Mouse (Mus musculus) testis, postnatal 14 days (tissue): ENCODE measurements around the gene Elmsan1.

ENCODE experiments used
- DNase-seq: peaks from one replicate; pipeline ENCODE4 v3.0.0; 2021; ENCODE audit warnings: low spot score

Elmsan1 gene

DNA sequence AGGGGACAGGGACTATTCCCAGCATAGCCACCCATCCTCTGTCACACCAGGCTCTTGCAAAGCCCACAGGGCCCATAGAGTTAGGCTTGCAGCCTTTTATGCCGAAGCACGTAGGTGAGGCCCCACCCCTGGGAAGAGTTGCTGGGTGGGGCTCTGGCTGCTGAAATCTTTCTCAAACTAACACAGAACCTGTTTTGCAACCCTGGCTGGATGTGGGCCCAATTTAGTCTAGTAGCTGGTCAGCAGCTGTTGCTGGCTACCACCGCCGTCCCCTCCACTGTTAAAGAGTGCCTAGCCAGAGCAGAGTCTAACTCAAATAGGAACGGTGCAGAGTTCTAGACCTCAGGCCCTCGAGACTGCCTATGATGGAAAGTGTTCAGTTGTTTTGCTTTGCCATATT is 43.8 kb downstream of the Elmsan1 start:
- DNase-seq: no peak

DNA sequence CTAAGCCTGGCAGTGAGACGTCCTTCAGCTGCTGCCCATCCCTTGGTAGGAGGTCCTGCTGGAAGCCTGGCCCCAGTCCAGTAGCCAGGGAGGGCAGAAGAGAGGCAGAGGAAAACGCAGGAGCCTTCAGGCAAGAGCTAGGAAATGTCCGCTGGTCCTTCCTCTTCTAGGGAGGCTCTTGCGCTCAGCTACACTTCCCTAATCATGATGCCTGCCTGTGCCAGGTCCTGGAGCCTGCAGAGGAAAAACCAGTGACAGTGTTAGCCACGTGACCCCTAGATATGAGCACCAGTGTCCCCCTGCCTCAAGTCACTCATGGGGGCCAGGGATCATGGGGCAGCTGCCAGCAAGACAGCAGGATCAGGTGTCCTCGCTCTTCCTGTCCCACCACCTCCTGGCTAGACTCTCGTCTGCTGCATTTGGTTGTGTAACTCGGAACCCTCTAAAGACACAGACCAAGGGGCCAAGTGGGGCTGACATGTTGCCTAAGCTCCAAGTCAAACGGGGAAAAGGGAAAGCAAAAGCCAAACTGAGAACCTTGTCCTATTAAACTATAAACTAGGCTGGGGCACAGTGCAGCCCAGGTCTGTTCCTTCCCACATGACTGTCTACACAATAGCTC is 44.4 kb downstream of the Elmsan1 start:
- no peak for DNase-seq

DNA sequence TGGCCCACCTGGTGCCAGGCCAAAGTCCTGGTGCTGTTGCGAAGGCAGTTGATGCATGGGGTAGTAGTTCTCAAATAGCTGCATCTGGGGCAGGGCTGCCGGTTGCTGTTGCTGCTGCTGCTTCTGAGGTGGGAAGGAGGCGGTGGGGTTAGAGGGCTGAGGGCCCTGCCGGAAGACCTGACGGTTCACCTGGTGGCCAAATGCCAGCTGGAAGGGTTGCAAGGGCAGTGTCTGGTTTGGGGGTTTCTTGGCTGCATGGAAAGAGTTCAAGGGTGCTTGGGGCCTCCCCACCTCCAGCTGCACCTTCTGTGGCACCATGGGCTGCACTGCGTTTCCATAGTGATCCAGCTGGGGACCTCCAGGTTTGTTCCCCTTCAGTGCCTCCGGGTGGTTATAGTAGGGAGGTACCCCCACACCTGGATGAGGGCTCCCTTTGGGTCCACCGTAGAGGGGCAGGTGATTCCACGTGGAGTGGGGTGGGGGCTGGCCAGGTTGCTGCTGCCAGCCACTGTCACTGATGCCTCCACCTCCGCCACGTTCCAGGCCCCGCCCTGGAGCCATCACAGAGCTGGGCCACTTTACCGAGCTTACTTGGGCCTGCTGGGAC is 45.3 kb downstream of the Elmsan1 start:
- DNase-seq: no peak

DNA sequence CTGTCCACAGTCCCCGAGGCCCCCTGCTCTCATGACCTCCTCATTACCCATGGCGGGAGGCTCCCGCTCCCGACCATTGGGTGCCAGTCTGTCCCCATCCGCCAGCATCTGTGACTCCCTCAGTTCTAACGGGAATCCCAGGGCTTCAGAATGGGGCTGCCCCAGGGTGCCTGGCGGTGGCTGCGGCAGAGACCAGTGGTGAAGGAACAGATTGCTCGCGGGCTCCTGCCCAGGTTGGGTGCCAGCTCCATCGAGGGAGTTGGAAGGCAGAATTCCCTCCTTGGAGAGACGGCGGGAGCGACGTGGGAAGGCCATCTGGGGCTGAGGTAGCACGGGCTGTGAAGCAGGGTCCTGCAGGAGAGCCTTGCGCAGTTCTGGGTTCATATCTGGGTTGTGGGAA is 45.8 kb downstream of the Elmsan1 start:
- DNase-seq: no peak

DNA sequence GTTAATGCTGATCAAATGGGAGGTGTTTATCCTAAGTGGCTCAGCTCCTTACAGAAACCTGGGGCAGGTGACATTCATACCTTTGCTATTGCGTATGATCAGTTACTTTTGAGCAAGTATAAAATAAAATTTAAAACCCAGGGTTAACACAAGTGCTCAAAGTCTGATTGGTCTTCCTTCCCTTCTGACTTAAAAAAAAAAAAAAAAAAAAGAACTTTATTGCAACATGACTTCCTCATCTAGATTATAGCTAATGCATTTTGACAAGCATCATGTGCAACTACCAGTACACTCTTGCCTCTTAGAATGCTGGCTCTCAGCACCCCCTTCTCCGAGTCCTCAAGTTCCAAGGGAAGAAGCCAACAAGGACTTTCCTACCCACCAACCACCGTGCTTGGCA is 46.5 kb downstream of the Elmsan1 start:
- DNase-seq: no peak

DNA sequence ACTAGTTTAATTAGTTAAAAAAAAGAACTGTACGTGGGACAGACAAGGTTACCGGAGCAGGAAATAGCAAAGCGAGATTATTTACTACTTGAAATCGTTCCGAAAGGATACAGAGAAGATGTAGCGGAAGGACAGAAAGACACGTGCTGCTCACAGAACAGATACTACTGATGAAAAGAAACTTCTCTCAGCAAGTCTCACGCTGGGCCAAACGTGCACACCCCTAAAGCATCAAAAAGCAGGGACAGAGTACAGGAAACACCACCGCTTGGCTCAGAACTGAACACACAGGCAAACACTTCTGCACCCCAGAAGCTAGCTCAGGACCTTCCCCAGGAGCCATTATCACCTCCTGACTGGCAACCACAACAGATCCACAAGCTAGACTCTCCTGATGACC is 48.1 kb downstream of the Elmsan1 start:
- no peak for DNase-seq

DNA sequence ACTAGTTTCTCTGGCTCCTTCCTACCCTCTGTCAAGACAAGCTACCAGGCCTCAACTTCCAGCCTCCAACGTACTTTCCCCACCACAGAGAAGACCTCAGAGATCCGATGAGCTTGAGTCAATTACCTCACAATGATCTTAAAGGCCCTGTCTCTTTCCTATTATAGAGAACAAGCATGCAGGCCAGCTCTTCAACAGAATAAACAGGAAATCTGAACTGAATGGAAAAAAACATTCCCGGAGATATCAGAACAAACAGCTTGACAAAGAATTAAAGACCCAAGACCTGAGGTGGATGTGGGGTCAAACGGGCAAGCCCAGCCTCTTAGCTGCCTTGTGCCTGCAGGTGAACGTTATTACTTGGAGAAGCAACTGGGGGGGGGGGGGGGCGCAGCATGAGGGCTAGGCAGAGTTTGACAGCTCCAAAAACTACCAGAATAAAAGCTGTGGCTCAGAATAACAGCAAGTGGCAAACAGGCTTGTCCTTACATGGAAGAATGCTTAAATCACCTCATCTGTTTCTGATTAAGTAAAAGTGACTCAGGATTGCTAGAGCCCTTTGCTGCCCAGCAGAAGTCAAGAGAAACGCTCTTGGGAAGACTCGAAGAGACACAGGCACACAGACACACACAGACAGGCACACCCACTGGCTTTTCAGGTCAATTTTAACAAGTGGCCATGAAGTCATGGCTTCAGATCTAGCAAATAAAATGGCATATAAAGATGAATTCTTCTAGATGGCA is 52.9 kb downstream of the Elmsan1 start:
- DNase-seq: no peak

DNA sequence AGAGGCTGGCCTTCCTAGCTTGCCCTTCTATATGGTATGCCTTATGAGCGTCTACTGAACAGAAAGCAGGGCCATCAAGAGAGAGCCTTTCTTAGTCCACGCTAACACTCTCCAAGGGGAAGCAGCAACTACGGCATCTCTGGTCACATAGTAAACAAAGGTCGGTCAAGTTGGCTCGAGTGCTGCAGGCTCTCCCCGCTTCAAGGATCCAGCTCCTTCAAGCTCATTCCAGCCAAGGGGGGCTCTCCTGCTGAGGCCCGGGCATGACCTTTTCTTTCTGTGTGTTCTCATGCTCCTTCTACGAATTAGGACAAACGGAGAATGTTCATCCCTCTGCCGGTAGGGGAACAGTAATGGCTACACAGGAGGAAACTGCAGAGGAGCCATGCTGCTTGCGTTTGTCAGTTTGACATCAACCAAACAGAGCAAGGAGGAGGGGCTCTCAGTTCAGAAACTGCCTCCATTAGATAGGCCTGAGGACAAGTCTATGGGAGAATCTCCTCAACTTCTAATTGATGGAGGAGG is 55.0 kb downstream of the Elmsan1 start:
- no peak for DNase-seq

DNA sequence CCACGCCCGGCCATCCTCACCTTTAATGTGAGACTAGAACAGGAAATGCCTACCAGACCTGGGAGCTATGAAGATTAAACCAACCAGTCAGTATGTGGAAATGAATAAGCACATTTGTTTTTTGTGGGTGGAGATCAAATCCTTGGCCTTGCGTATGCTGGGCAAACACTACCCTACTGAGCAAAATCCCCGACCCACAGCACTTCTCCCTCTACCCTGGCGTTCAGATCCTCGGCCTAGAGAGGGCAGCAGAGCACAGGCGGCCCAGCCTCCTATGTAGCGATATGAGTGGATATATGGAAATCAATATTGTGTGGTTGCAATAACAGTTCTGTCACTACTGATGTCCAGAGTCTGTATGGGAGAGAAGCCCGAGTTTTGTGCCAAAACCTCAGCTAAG is 55.5 kb downstream of the Elmsan1 start:
- DNase-seq: no peak

DNA sequence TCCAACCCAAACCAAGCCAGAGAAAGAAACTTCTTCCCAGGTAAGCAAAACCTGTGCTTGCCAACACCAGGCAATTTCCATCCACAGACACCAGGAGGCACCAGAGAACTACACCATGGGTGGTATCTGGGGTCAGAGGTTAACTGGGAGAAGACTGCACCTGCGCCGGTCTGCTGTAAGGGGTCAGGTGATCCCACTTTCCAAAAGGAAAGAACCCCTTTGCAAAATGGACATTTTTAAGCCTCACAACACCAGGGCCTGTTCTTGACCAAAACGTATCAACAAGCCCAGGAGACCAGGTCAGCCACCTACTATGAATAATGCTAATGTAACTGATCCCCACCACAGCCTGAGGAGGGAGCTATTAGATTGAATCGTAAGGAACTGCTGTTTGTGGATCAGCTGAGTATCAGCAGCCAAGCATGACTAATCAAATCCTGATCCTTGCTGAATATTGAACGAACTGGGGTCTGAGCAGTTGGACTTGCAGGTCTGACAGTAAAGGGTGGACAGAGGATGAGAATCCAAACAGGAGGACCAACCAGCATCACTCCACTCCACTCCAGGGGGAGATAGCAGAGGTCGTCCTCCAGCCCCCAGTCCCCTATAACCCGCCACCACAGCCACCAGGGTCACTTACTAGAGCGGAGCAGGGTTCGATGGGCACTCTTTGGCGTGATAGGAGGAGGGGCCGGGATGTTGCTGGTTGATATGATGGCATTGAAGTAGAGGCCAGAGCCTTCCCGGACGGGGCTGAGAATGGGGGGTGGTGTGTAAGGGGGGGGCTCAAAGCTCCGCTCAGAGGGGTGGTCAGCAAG is 56.9 kb downstream of the Elmsan1 start:
- DNase-seq: no peak

DNA sequence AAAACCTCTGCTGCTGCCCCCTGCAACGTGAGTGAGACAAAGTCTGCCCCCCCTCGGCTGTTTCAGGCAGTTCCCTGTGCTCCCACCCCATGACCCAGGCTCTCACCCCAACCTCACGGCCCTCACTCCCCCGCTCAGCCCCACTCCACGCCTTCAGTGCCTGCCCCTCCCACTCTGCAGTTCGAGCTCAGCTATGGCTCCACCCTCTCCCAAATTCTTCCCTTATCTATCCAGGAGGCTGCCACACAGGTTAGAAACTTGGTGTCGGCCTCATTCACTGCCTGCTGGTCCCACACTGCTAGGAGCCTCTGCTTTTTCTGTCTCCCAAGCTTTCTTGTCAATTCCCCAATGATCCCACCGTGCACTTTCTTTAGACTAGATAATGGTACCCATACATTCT is 57.6 kb downstream of the Elmsan1 start:
- no peak for DNase-seq

DNA sequence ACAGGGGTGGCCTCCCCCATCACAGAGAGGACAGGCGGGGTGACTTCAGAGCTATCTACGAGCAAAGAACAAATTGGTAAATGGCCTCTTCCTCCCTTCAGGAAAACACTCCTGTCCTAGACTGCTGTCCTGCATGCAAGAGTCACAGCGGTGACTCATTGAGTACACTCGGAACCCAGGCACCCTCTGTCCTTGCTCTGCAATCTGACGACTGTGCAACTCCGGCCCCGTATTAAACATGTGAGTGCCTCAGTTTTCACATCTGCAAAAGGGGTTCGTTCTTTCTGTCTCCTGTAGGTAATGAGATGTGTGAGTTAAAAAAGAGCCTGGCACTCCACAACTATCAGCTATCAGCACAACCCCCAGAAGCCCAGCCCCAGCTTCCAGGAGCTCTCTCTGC is 58.2 kb downstream of the Elmsan1 start:
- no peak for DNase-seq

DNA sequence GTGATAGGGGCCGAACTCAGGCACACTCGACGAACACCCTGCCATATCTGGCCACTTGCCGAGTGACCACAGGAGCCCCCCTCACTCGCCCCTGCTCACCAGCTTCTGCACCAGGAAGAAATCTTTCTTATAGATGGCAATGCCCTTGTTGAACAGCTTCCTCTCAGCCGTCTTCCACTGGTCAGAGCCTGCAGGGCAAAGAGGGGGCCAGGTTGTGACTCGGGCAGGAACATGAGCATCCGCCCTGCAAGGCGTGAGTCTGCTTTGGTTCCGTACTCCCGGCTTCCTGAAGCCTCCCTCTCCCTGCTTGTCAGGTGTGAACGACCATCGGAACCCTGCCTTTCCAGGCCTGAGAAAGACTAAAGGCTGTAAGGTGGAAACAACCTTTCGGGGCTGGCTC is 60.5 kb downstream of the Elmsan1 start:
- DNase-seq: no peak

DNA sequence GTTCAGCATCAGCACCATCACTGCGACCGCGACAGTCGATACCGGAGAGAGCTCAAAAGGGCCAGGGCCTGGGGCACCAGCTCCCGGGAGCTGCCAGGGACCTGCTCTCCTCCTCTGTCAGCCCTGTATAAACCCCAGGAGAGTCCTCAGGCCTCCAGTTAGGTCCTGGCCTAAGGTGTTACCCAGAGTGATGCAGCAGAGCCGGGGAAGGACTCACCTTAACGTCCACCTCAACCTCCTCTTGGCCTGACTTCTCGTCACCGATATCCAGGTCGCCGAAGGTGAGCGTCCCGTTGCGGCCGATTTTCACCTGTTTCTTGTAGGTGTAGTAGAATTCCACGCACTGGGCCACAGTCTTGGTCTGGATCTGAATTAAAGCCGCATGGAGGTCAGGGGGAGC is 62.5 kb downstream of the Elmsan1 start:
- no peak for DNase-seq

DNA sequence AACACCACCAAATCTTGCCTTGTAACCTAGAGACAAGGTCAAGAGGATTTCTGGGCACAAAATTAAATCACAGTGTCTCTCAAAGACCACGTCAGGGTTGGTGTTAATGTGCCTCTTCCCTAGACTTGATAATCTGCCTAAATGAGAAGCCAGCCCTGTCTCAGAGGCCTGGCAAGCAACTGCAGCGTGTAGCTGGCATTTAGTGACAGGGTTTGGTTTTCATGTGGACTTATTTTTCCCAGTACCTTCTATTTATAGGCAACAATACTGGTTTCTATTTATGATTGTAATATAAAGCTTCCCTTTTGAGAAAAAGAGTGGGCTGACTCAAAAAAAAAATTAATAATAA is 63.2 kb downstream of the Elmsan1 start:
- no peak for DNase-seq

DNA sequence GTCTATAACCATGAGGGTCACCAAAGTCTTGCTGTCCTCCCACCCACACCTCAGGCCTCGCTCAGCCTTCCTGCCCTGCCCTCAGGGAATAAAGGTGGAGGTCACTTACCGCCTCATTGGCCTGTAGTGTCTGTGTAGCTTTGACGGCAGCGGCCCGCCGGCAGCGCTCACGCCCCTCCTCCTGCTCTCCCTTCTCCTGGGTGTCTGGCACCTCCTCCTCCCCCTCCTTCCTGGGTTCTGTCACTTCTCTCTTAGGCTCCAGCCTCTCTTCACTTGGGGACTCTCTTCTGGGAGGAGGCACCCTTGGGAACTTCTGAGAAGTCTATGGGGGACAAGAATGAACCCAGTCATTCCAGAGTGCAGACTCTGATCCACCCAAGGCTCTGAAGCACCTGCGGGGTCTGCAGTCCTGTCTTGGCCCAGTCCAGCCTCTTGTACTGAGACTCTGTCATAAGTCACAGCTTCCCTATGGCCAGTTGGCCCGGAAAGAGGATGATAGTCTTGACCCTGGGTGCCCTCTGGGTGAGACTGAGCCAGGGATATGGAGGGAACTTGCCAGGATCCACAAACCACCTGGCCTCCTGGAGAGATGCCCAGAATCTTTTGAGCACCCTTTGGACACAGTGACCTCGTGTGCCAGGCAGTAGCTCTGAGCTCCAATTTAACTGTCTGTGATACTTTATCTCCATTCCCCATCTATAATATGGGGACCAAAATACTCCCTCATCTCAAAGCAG is 63.7 kb downstream of the Elmsan1 start:
- peak; percentile 72 for DNase-seq

DNA sequence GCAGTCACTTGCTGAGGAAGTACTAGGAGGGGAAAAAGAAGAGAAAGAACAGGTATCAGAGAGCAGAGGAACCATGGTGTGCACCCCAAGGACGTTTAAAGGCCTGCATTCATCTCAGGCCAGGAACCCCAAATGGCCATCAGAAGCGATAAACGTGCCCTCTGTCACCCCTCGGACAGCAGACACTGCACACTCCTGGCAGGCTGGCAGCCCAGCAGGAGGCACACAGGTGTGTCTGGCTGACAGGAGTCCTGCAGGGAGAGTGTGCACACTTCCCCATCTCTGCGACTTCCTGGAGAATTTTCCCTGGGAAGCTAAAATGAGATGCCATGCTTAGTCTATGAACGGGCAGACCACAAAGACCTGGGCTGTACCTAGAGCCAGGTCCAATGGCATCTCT is 65.3 kb downstream of the Elmsan1 start:
- DNase-seq: no peak

DNA sequence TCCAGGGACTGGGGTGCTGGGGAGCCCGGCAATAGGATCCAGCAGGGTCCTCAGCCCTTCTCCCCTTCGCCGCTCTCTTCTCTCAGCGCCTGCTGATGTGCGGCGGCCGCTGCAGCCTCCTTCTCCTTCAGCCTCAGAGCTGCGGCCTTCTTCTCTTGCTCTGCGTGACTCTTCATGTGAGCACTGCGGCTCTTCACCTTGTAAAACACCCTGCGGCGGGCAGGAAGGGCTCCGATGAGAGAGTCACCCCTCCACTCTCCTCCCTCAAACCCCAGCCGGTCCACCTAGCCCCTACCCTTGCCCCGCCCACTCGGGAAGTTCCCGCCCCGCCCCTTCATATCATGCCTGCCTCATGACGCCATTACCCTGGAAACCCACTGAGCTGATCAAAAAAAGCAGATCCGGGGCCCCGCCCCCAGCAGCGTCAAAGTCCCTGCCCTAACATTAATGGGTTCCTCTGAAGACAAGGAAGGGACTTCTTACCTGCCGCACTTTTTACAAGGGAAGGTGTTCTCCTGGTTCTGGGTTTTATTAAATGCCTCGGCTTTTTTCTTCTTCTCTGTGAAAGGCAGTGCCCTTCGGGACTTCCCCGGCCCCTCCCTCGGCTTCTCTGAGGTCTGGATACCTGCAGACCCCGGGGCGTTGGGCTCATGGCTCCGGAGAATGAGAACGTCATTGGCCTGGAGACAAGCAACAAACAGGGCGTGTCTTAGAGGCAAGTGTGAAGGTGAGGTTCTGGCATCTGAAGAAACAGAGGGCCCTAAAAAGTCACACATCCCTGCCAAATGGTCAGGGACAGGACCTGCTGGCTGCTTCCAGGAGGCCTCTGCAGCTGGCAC is 66.1 kb downstream of the Elmsan1 start:
- DNase-seq: no peak

DNA sequence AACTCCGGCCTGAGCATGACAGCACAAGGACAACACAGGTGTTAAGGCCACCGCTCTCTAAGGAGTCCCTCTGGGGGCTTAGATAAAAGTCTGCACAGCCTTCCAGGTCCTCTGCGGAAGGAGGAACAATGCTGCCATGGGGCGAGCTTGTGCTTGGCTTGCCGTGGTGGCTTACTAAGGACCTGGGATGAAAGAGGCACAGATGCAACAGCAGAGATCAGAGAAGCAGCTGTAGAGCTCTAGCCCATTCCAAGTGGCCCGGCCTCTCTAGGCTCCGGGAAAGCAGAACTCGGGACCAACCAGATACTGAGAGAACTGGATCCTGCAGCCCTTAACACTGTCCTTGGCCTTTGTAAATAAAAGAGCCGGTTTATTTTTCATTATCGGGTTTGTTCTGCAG is 66.8 kb downstream of the Elmsan1 start:
- DNase-seq: no peak

DNA sequence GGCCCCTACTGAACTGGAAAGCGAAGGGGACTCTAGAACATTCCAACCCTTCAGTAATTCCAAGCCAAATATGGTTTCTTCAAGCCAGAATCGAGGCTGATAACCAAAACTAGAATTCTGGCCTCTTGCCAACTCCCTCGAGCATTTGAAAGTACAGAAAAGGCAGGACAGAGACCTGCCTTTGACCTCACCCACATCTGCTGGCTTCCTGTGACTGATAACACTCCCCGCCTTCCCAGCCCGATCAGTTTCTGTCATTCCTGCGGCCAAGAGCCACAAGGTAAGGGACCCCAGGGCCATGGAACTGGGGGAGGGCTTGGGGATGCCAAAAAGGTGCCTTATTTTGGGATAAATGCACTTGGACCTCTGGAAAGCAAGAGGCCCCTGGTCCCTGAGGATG is 67.7 kb downstream of the Elmsan1 start:
- DNase-seq: no peak

DNA sequence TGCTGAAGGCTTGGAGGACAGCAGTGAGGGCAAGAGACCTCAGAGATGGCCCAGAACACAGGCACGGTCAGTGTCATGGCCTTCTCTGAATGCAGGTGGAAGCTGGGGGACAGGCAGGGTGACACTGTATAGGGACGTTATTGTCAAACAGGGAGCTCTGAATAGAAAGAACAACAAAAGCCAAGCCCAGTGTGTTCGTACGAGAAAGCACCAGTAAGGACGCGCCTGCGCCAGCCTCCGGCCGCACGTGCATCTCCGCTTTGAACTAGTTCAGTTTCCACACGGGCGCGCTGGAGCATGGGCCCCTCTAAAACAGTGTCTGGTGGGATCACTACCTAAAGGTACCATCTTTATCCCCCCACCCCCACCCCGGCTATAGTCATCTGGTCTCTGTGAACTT is 68.7 kb downstream of the Elmsan1 start:
- DNase-seq: no peak
